Comparison of ENCODE assay signal across 29 mouse cellular contexts in the genomic region with DNA sequence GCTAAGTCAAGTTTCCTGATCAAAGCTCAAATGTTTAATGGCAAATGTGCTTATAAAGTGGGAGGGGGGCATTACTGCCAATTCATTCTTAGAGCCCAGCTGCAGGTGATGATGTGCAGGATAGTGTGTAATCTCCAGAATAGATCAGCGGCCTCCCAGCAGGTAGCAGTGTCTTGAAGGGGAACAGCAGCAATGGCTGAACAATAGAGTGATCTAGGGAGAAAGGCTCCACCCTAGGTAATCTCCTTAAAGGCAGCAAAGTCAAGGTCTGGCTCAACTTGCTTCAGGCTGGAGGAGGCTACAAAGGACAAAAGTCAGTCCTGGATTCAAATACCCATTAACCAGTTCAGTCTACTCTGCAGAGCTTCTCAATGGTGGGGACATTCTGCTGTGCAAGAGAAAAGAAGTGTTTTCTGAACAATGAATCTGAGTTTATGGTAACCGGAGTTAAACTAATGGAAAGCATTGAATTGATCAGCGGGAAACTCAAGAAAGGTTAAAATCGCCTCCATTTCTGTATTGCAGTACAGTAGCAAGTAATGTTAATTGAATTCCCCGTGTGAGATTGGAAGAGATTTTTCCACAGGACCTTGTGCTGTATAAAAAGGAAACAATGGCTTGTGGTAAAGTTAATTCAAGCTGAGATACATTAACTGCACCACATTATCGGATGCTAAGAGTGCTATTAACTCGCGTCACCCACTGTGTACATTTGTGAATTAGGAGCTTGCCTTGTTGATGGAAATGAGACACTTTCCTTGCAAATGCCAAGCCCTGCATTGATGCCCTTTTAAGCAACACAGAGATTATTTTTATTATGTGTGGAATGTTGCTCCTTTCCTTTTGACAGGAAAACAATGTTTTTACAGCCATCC.
A peak's percentile ranks its signal among the peaks of the same experiment; 100 is the strongest.
DNase-seq lines count a peak whose midpoint lies in the region; ATAC-seq and TF ChIP-seq lines count a peak whose summit lies in the region.
"Had no signal": no experiment of that assay in that cellular context is flagged by ENCODE, and none has a peak within 500 bp of the region (broad histone marks: within the 10 kb centered on the region; RNA-seq: fewer than 3 reads in every experiment).

No protein-coding gene starts in this region.

- peak; percentile 43 for DNase-seq in forebrain, embryonic 14.5 days (ENCODE audit: low spot score)
- DNase-seq in forebrain, postnatal 0 days: no peak
- peak; percentile 63 for DNase-seq in ES-E14 (ENCODE audit: low read depth, low spot score)
- DNase-seq in brain, embryonic 18.5 days (ENCODE audit: low read depth, low spot score): peak; percentile 8
- no peak for DNase-seq in adrenal gland, adult 8-10 months
- DNase-seq in right cerebral cortex, postnatal 10 days (ENCODE audit: low spot score in 2 of 2): no peak
- DNase-seq: adrenal gland, postnatal 36 days; cerebellum, adult 8-10 months; cerebellum, postnatal 25 days; gastrocnemius, postnatal 25 days; heart, adult 11 months; kidney, adult 11 months; kidney, postnatal 14 days; lung, postnatal 36 days had no signal

- 31% methylated on average over 8 of the region's 8 CpGs for WGBS in forebrain, embryonic 14.5 days
- WGBS in forebrain, postnatal 0 days: 35% methylated on average over 8 of the region's 8 CpGs

- no peaks in the 10 kb centered on the region for H3K9me3 ChIP-seq in forebrain, embryonic 14.5 days (replicated peaks; ENCODE audit: control insufficient read depth, low read length)
- no peaks in the 10 kb centered on the region for H3K9me3 ChIP-seq in forebrain, postnatal 0 days (ENCODE audit: low read length)
- H3K9me3 ChIP-seq in E14TG2a.4 (ENCODE audit: low read length): peaks cover 17% of the 10 kb centered on the region
- no peaks in the 10 kb centered on the region for H3K9me3 ChIP-seq in ES-E14 (ENCODE audit: control insufficient read depth, insufficient read depth, low read depth, low read length)
- H3K9me3 ChIP-seq: embryonic facial prominence, embryonic 10.5 days; embryonic facial prominence, embryonic 15.5 days; G1E; heart, embryonic 10.5 days; heart, embryonic 15.5 days; hindbrain, embryonic 13.5 days; limb, embryonic 13.5 days; lung, embryonic 15.5 days; midbrain, embryonic 12.5 days had no signal

- TF ChIP-seq CTCF in forebrain, postnatal 0 days (IDR thresholded peaks at IDR 0.05; ENCODE audit: low read depth): no peak
- no peak for TF ChIP-seq CTCF in E14TG2a.4 (conservative IDR thresholded peaks at IDR 0.05; ENCODE audit: low read length)

- no peak overlapping the region for H3K9ac ChIP-seq in forebrain, embryonic 14.5 days (ENCODE audit: low read length)
- no peak overlapping the region for H3K9ac ChIP-seq in forebrain, postnatal 0 days
- H3K9ac ChIP-seq in ES-E14 (ENCODE audit: insufficient read depth, low read depth, low read length, poor library complexity, severe bottlenecking): no peak overlapping the region
- H3K9ac ChIP-seq: embryonic facial prominence, embryonic 15.5 days; heart, embryonic 15.5 days; hindbrain, embryonic 13.5 days; limb, embryonic 13.5 days; lung, embryonic 15.5 days; midbrain, embryonic 12.5 days had no signal

- H3K4me2 ChIP-seq in forebrain, embryonic 14.5 days (ENCODE audit: low read length): no peak overlapping the region
- H3K4me2 ChIP-seq in forebrain, postnatal 0 days (ENCODE audit: low read depth): no peak overlapping the region
- H3K4me2 ChIP-seq: embryonic facial prominence, embryonic 15.5 days; heart, embryonic 15.5 days; hindbrain, embryonic 13.5 days; limb, embryonic 13.5 days; liver, embryonic 11.5 days; lung, embryonic 15.5 days; midbrain, embryonic 12.5 days had no signal

- 0 out of 2 replicates have a peak, but pooled peaks cover 3% of the 10 kb centered on the region for H3K4me1 ChIP-seq in forebrain, embryonic 14.5 days (ENCODE audit: control insufficient read depth, insufficient read depth, low read length)
- no peaks in the 10 kb centered on the region for H3K4me1 ChIP-seq in forebrain, postnatal 0 days (ENCODE audit: insufficient read depth)
- peaks cover 32% of the 10 kb centered on the region for H3K4me1 ChIP-seq in E14TG2a.4 (replicated peaks; ENCODE audit: low read depth, low read length)
- H3K4me1 ChIP-seq in ES-E14 (ENCODE audit: control insufficient read depth in 2 of 2, insufficient read depth in 2 of 2, low read length in 2 of 2, poor library complexity in 1 of 2): peaks cover 2 to 9% of the 10 kb centered on the region in 2 experiments; a peak in 2 of 4 replicates
- H3K4me1 ChIP-seq: embryonic facial prominence, embryonic 10.5 days; embryonic facial prominence, embryonic 15.5 days; heart, embryonic 10.5 days; heart, embryonic 15.5 days; hindbrain, embryonic 13.5 days; limb, embryonic 13.5 days; lung, embryonic 15.5 days; midbrain, embryonic 12.5 days had no signal

- H3K27me3 ChIP-seq in forebrain, embryonic 14.5 days (replicated peaks; ENCODE audit: control insufficient read depth, insufficient read depth, low read length): no peaks in the 10 kb centered on the region
- H3K27me3 ChIP-seq in forebrain, postnatal 0 days (ENCODE audit: insufficient read depth, low read length): no peaks in the 10 kb centered on the region
- no peaks in the 10 kb centered on the region for H3K27me3 ChIP-seq in E14TG2a.4 (ENCODE audit: insufficient read depth, low read length)
- H3K27me3 ChIP-seq: embryonic facial prominence, embryonic 15.5 days; heart, embryonic 15.5 days; hindbrain, embryonic 13.5 days; limb, embryonic 13.5 days; lung, embryonic 15.5 days; midbrain, embryonic 12.5 days had no signal

- peak; percentile 34; the same call in 1 of the 2 replicates for ATAC-seq in forebrain, embryonic 14.5 days
- ATAC-seq in forebrain, postnatal 0 days: no peak; the same call in 1 of the 2 replicates
- no peak for ATAC-seq in megakaryocyte-erythroid progenitor cell, adult 5-6 weeks (replicated peaks; ENCODE audit: low FRiP score, low TSS enrichment, poor library complexity, severe bottlenecking)
- ATAC-seq: inflammation-experienced regulatory T-cells, adult 6 months had no signal

- H3K27ac ChIP-seq in forebrain, embryonic 14.5 days (ENCODE audit: low read depth, low read length): no peak overlapping the region
- H3K27ac ChIP-seq in forebrain, postnatal 0 days (ENCODE audit: low read depth, low read length): no peak overlapping the region
- peak overlapping the region; percentile 66; the same call in 1 of the 2 replicates for H3K27ac ChIP-seq in ES-E14 (ENCODE audit: insufficient read depth, low read depth, low read length, poor library complexity, severe bottlenecking)
- H3K27ac ChIP-seq: embryonic facial prominence, embryonic 10.5 days; embryonic facial prominence, embryonic 15.5 days; heart, embryonic 10.5 days; heart, embryonic 15.5 days; hindbrain, embryonic 13.5 days; left cerebral cortex, adult 2 months; limb, embryonic 13.5 days; lung, embryonic 15.5 days; midbrain, embryonic 12.5 days had no signal

- H3K4me3 ChIP-seq in forebrain, embryonic 14.5 days (ENCODE audit: low read depth, low read length): no peak overlapping the region
- H3K4me3 ChIP-seq in forebrain, postnatal 0 days (ENCODE audit: low read depth, low read length): no peak overlapping the region
- H3K4me3 ChIP-seq in E14TG2a.4 (replicated peaks; ENCODE audit: low read length): 0 out of 2 replicates have a peak overlapping the region, but pooled peaks have one; percentile 7
- H3K4me3 ChIP-seq in ES-E14 (ENCODE audit: insufficient read depth in 1 of 2, low read depth in 1 of 2, low read length in 2 of 2, poor library complexity in 1 of 2, severe bottlenecking in 1 of 2): no peak overlapping the region
- H3K4me3 ChIP-seq: embryonic facial prominence, embryonic 10.5 days; embryonic facial prominence, embryonic 15.5 days; heart, embryonic 10.5 days; heart, embryonic 15.5 days; hindbrain, embryonic 13.5 days; left cerebral cortex, adult 2 months; limb, embryonic 13.5 days; lung, embryonic 15.5 days; midbrain, embryonic 12.5 days; myocyte had no signal

- in situ Hi-C loops in ES-E14 (cut with MboI; ENCODE audit: low sequenced_read_pairs in 2 of 2, unreplicated experiment in 2 of 2): no loop called here

- no peaks in the 10 kb centered on the region for H3K36me3 ChIP-seq in forebrain, embryonic 14.5 days (ENCODE audit: control insufficient read depth, insufficient read depth, low read length)
- H3K36me3 ChIP-seq in forebrain, postnatal 0 days (ENCODE audit: insufficient read depth): no peaks in the 10 kb centered on the region
- H3K36me3 ChIP-seq in E14TG2a.4 (ENCODE audit: insufficient read depth, low read length) (peaks cover 5% of the 10 kb centered on the region), ES-E14 (ENCODE audit: control insufficient read depth, insufficient read depth, low read length, poor library complexity, severe bottlenecking) (no peaks in the 10 kb centered on the region)
- H3K36me3 ChIP-seq: embryonic facial prominence, embryonic 10.5 days; embryonic facial prominence, embryonic 15.5 days; G1E; heart, embryonic 10.5 days; heart, embryonic 15.5 days; hindbrain, embryonic 13.5 days; limb, embryonic 13.5 days; lung, embryonic 15.5 days; midbrain, embryonic 12.5 days had no signal

TF ChIP-seq in ES-E14, 5 proteins besides CTCF, POLR2A, EP300 and RAD21:
- TF ChIP-seq CHD2 (IDR thresholded peaks at IDR 0.05; ENCODE audit: low read depth, low read length): 0 out of 2 replicates have a peak, but pooled peaks have one; percentile 35
- TF ChIP-seq ZNF384 (IDR thresholded peaks at IDR 0.05; ENCODE audit: low read depth, low read length): no peak
- no peak for TF ChIP-seq ZC3H11A (IDR thresholded peaks at IDR 0.05; ENCODE audit: borderline replicate concordance, low read depth, low read length)
- 0 out of 2 replicates have a peak, but pooled peaks have one; percentile 2 for TF ChIP-seq MAFK (IDR thresholded peaks at IDR 0.05; ENCODE audit: insufficient read depth, low read depth, low read length)
- TF ChIP-seq HCFC1 (IDR thresholded peaks at IDR 0.05; ENCODE audit: borderline replicate concordance, insufficient read depth, low read length): no peak

Comparison
In these comparisons a context has a peak if more than half of its experiments do, and no peak if none do; other contexts are left out.
1. DNase-seq: peak in forebrain, embryonic 14.5 days (single experiment), ES-E14 (single experiment) and brain, embryonic 18.5 days (single experiment); none in forebrain, postnatal 0 days (single experiment), adrenal gland, adult 8-10 months (single experiment) and right cerebral cortex, postnatal 10 days (0 of 2).